Mouse (Mus musculus): Measurements from ENCODE around the gene Pax4. TPM values are rescaled to one million over a fixed set of nuclear protein-coding genes. Genes with fewer than 3 reads are reported as not detected.

The Pax4 gene
- total and polyA plus RNA-seq, 3 experiments = not detected

DNA sequence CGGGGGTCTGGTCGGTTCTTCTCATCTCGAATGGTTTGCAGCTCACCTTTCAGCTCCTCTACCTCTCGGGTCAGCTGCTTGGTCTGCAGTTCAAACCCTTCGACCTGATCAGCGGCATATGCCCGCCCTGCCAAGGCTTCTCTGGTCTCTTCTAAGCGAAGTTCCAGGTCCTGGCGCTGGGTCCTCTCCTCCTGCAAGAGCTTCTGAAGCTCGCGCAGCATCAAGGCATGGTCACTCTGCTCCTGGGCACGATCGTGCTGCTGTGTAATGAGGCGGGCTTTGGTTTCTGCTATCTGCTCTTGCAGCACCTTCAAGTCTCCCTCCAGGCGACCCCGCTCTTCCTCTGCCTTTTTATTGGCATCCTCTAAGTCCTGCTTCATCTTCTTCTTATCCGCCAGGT, 28.8 kb downstream of the Pax4 start:
- Histone ChIP-seq H3K36me3 (ENCODE audit: control insufficient read depth, insufficient read depth, low read length) (peaks cover 20% of the 10 kb centered on the region), H3K79me2 (replicated peaks; ENCODE audit: control insufficient read depth, insufficient read depth, low read length) (peaks cover 5% of the 10 kb centered on the region), H3K9ac (ENCODE audit: low read depth, low read length) (peak overlapping the region; percentile 70; the same call in 1 of the 2 replicates), H3K27ac (no peak overlapping the region), H3K4me3 (peak overlapping the region; percentile 95), H3K4me1 (ENCODE audit: control insufficient read depth, insufficient read depth, low read length) (peaks cover 26% of the 10 kb centered on the region), H3K27me3 (ENCODE audit: control insufficient read depth, insufficient read depth, low read length) (no peaks in the 10 kb centered on the region)
- TF ChIP-seq EP300 (IDR thresholded peaks at IDR 0.05; ENCODE audit: insufficient read depth, low read depth, low read length) (no peak), POLR2A (IDR thresholded peaks at IDR 0.05; ENCODE audit: insufficient read depth, low read depth, low read length) (no peak), CTCF (IDR thresholded peaks at IDR 0.05) (no peak)
- no peak for DNase-seq
- 76% methylated on average over 17 of the region's 17 CpGs for WGBS
- intact Hi-C loops (cut with DNase I) = loop anchor here (5.0 kb wide), 3 partner anchors 42 to 412 kb away; partner anchors contain the start of gene Lrrc4

DNA sequence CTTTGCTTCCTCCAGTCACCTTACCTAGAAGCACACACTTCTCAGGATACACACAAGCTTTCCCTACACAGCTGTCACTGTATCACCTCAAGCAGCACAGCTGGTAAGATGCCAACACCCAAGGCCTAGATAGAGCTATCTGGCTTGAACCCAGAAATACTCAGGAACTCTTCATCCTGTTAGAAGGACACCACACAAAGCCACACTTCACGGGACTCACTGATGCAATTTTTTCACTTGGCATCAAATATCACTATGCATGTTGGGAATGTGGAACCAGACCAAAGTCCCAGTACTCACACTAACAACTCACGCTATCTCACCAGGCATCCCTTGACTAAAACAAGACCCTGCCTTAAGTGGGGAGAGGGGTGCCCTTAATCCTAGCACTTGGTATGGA, 29.5 kb downstream of the Pax4 start:
- peaks cover 21% of the 10 kb centered on the region for H3K36me3 ChIP-seq (ENCODE audit: control insufficient read depth, insufficient read depth, low read length)
- WGBS = 15% methylated on average over 2 of the region's 2 CpGs
- peaks cover 23% of the 10 kb centered on the region for H3K4me1 ChIP-seq (ENCODE audit: control insufficient read depth, insufficient read depth, low read length)
- H3K79me2 ChIP-seq (replicated peaks; ENCODE audit: control insufficient read depth, insufficient read depth, low read length) = peaks cover 5% of the 10 kb centered on the region
- no peak overlapping the region for H3K4me3 ChIP-seq
- intact Hi-C loops (cut with DNase I) = loop anchor here (5.0 kb wide), 3 partner anchors 43 to 413 kb away; partner anchors contain the start of gene Lrrc4
- no peak for DNase-seq
- no peak overlapping the region for H3K9ac ChIP-seq (ENCODE audit: low read depth, low read length)
- TF ChIP-seq EP300 (IDR thresholded peaks at IDR 0.05; ENCODE audit: insufficient read depth, low read depth, low read length) (no peak), POLR2A (IDR thresholded peaks at IDR 0.05; ENCODE audit: insufficient read depth, low read depth, low read length) (no peak), CTCF (IDR thresholded peaks at IDR 0.05) (no peak)
- H3K27ac ChIP-seq = no peak overlapping the region; the same call in 1 of the 2 replicates
- H3K27me3 ChIP-seq (ENCODE audit: control insufficient read depth, insufficient read depth, low read length) = no peaks in the 10 kb centered on the region

DNA sequence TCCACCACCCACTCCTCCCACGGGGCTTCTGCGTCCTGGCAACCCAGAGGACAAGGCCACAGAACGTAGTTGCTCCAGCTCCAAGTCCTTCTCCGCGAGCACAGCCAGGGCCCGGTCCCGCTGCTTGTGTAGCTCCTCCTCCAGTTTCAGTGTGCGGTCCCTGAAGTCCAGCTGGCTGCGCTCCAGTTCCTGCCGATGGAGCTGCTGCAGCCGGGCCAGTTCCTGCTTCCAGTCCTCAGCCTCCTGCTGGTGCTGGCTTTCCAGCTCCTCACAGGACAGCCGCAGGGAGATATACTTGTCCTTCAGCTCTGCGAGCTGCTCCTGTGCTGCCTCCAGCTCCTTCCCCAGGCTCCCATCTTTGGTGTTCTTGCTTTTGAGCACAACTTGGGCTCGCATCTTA, 30.7 kb downstream of the Pax4 start:
- Histone ChIP-seq H3K79me2 (replicated peaks; ENCODE audit: control insufficient read depth, insufficient read depth, low read length) (peaks cover 3% of the 10 kb centered on the region; the same call in 1 of the 2 replicates), H3K4me3 (peak overlapping the region; percentile 46), H3K27ac (peak overlapping the region; percentile 83), H3K9ac (ENCODE audit: low read depth, low read length) (peak overlapping the region; percentile 56), H3K4me1 (ENCODE audit: control insufficient read depth, insufficient read depth, low read length) (peaks cover 19% of the 10 kb centered on the region), H3K36me3 (ENCODE audit: control insufficient read depth, insufficient read depth, low read length) (peaks cover 21% of the 10 kb centered on the region), H3K27me3 (ENCODE audit: control insufficient read depth, insufficient read depth, low read length) (no peaks in the 10 kb centered on the region)
- intact Hi-C loops (cut with DNase I) = no loop called here
- DNase-seq = peak; percentile 92 to 93
- 20% methylated on average over 14 of the region's 14 CpGs for WGBS
- TF ChIP-seq POLR2A (IDR thresholded peaks at IDR 0.05; ENCODE audit: insufficient read depth, low read depth, low read length) = peak; percentile 58; the same call in 1 of the 2 replicates
- peak; percentile 57 for TF ChIP-seq CTCF (IDR thresholded peaks at IDR 0.05)
- no peak for TF ChIP-seq EP300 (IDR thresholded peaks at IDR 0.05; ENCODE audit: insufficient read depth, low read depth, low read length)

DNA sequence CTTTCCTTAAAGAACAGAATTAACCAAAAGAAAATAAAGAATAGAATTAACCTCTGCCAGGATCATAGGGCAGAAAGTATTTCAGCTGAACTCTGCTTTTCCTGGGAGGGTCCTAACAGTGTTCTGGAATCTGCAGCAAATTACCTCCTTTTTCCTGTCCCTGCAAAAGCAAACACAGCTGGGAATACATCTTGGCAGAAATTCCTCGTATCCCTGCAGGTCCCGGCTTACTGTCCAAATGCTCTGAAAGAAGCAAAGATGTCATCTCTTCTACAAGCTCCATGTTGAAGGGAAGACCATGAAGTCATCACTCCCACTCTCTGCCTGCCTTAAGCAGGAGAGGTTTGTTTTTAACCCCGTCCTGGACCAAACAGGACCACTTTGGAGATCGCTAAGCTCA, 32.2 kb downstream of the Pax4 start:
- peak; percentile 56; the same call in 1 of the 2 replicates for TF ChIP-seq POLR2A (IDR thresholded peaks at IDR 0.05; ENCODE audit: insufficient read depth, low read depth, low read length)
- no peak for TF ChIP-seq CTCF (IDR thresholded peaks at IDR 0.05)
- 0 out of 2 replicates have a peak, but pooled peaks have one; percentile 45 for TF ChIP-seq EP300 (IDR thresholded peaks at IDR 0.05; ENCODE audit: insufficient read depth, low read depth, low read length)
- 27% methylated on average over 4 of the region's 4 CpGs for WGBS
- H3K36me3 ChIP-seq (ENCODE audit: control insufficient read depth, insufficient read depth, low read length) = peaks cover 21% of the 10 kb centered on the region
- H3K27ac ChIP-seq = peak overlapping the region; percentile 83
- H3K79me2 ChIP-seq (replicated peaks; ENCODE audit: control insufficient read depth, insufficient read depth, low read length) = peaks cover 3% of the 10 kb centered on the region; the same call in 1 of the 2 replicates
- H3K27me3 ChIP-seq (ENCODE audit: control insufficient read depth, insufficient read depth, low read length) = no peaks in the 10 kb centered on the region
- peak overlapping the region; percentile 46; the same call in 1 of the 2 replicates for H3K4me3 ChIP-seq
- H3K4me1 ChIP-seq (ENCODE audit: control insufficient read depth, insufficient read depth, low read length) = peaks cover 15% of the 10 kb centered on the region
- DNase-seq = peak; percentile 26 to 33
- intact Hi-C loops (cut with DNase I) = no loop called here
- no peak overlapping the region for H3K9ac ChIP-seq (ENCODE audit: low read depth, low read length)

DNA sequence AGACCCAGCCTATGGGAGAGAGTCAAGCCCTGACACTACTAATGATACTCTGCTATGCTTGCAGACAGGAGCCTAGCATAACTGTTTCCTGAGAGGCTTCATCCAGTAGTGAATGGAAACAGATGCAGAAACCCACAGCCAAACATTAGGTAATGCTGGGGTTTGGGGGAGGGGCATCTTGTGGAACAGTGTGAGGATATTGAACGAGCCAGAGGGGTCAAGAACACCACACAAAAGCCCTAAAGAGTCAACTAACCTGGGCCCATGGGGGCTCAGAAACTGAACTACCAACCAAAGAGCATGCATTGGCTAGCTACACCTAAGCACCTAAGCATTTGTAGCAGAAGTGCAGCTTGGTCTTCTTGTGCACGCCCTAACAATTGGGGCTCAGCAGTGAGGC, 37.9 kb downstream of the Pax4 start:
- Histone ChIP-seq H3K4me3 (no peak overlapping the region), H3K79me2 (replicated peaks; ENCODE audit: control insufficient read depth, insufficient read depth, low read length) (no peaks in the 10 kb centered on the region), H3K9ac (ENCODE audit: low read depth, low read length) (no peak overlapping the region), H3K27ac (no peak overlapping the region), H3K27me3 (ENCODE audit: control insufficient read depth, insufficient read depth, low read length) (no peaks in the 10 kb centered on the region), H3K4me1 (ENCODE audit: control insufficient read depth, insufficient read depth, low read length) (peaks cover 3% of the 10 kb centered on the region), H3K36me3 (ENCODE audit: control insufficient read depth, insufficient read depth, low read length) (peaks cover 4% of the 10 kb centered on the region; the same call in 1 of the 2 replicates)
- no peak for TF ChIP-seq POLR2A (IDR thresholded peaks at IDR 0.05; ENCODE audit: insufficient read depth, low read depth, low read length)
- no peak for TF ChIP-seq EP300 (IDR thresholded peaks at IDR 0.05; ENCODE audit: insufficient read depth, low read depth, low read length)
- no peak for TF ChIP-seq CTCF (IDR thresholded peaks at IDR 0.05)
- WGBS = 57% methylated on average over 2 of the region's 2 CpGs
- intact Hi-C loops (cut with DNase I) = no loop called here
- no peak for DNase-seq

DNA sequence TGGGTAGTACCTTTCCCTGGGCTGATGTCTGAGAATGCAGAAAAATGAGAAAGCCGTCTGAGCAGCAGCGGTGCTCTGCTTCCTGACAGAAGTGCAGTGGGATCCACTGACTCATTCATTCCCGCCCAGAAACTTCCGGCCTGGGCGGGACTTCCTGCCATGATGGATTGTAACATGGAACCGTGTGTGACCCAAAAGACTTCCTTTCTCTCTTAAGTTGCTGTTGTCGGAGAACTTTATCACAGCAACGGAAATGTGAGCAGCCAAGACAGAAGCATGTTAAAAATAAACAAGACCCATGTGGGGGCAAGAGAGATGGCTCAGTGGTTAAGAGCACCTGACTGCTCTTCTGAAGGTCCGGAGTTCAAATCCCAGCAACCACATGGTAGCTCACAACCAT, 39.1 kb downstream of the Pax4 start:
- no peak overlapping the region for H3K9ac ChIP-seq (ENCODE audit: low read depth, low read length)
- no peaks in the 10 kb centered on the region for H3K79me2 ChIP-seq (replicated peaks; ENCODE audit: control insufficient read depth, insufficient read depth, low read length)
- intact Hi-C loops (cut with DNase I) = no loop called here
- no peak overlapping the region for H3K4me3 ChIP-seq
- H3K36me3 ChIP-seq (ENCODE audit: control insufficient read depth, insufficient read depth, low read length) = no peaks in the 10 kb centered on the region
- DNase-seq = peak; percentile 61 to 70
- no peak overlapping the region for H3K27ac ChIP-seq
- 38% methylated on average over 9 of the region's 9 CpGs for WGBS
- no peaks in the 10 kb centered on the region for H3K4me1 ChIP-seq (ENCODE audit: control insufficient read depth, insufficient read depth, low read length)
- TF ChIP-seq EP300 (IDR thresholded peaks at IDR 0.05; ENCODE audit: insufficient read depth, low read depth, low read length) (peak; percentile 35; the same call in 1 of the 2 replicates), POLR2A (IDR thresholded peaks at IDR 0.05; ENCODE audit: insufficient read depth, low read depth, low read length) (no peak), CTCF (IDR thresholded peaks at IDR 0.05) (no peak)
- H3K27me3 ChIP-seq (ENCODE audit: control insufficient read depth, insufficient read depth, low read length) = no peaks in the 10 kb centered on the region
